Mouse (Mus musculus) limb, embryonic 10.5 days (tissue): Measurements from ENCODE around the gene Pin4. TPM values are rescaled to one million over a fixed set of nuclear protein-coding genes. Genes with fewer than 3 reads are reported as not detected.
A peak's percentile ranks its signal among the peaks of the same experiment; 100 is the strongest.

Source experiments
- DNase-seq: peaks from one replicate; pipeline ENCODE4 v3.0.0-alpha.2; 2017; ENCODE audit warnings: low spot score
- H3K27ac ChIP-seq: fragments of 300-500 bp; sonication (generic); 2 replicates; pipeline ENCODE4 v1.5.1; 2016; ENCODE audit warnings: mild to moderate bottlenecking
- H3K27me3 ChIP-seq: fragments of 300-500 bp; sonication (generic); 2 replicates; pipeline ENCODE4 v1.6.1; 2016; ENCODE audit warnings: low read depth, mild to moderate bottlenecking; ENCODE audit not compliant: poor library complexity, severe bottlenecking
- H3K36me3 ChIP-seq: fragments of 300-500 bp; sonication (generic); 2 replicates; pipeline ENCODE4 v1.6.1; 2016; ENCODE audit warnings: mild to moderate bottlenecking, moderate library complexity
- H3K4me1 ChIP-seq: fragments of 300-500 bp; sonication (generic); 2 replicates; pipeline ENCODE4 v1.6.1; 2016
- H3K4me3 ChIP-seq: fragments of 300-500 bp; sonication (generic); 2 replicates; pipeline ENCODE4 v1.5.1; 2016; ENCODE audit warnings: mild to moderate bottlenecking, moderate library complexity
- H3K9me3 ChIP-seq: fragments of 300-500 bp; sonication (generic); replicated peaks from 2 replicates; pipeline ENCODE4 v1.6.1; 2016; ENCODE audit warnings: mild to moderate bottlenecking
- WGBS: fragments of 180-500 bp; shearing (Covaris S2); methylation state at CpG from one replicate; pipeline ENCODE4 v1.1.7; 2016; 5-methylcytosine and 5-hydroxymethylcytosine counted together
- polyA plus RNA-seq: library from polyadenylated mRNA; unstranded; fragments of >200 nt; fragmentation: Nextera tagmentation; extraction: Ambion mirVana; gene quantifications from 2 replicates; pipeline ENCODE4 v1.2.1, GENCODE M21; 2016

The Pin4 gene
- 81.2 and 96.0 TPM in 2 replicates for polyA plus RNA-seq

DNA sequence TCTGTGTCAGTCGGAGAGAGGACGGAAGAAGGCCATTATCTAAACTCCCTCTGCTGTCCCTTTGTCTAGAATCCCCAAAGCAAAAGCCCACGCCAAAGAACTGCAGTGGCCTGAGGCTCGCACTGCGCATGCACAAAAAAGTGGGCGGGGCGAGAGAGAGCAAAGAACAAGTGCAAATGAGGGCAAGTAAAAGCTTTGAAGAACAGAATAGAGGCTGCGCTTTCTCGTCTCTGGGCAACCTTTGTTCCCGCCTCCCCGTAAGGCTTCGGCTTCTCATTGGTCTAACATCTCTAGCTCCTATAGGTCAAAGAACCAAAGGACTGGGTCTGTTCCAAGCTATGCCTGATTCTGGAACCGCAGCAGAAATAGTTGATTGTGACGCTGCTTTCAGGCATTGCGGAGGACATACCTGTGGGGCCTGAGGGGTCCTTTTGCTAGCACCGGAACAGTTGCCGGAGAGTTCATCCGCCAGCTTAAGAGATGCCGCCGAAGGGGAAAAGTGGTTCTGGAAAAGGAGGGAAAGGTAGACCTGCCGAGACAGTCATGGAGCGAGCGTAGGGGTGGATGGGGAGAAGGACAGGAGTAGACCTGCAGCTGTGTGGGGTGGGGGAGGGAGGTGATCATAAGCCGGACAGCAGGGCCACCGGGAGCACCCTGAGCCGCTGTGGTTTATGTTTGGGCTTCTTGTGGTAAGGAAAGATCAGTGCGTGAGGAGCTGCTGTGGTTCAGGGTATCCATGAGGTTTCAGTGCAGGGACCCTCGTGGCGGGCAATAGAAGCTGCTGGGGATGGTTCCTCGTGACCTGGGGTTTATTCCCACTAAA, at the start of gene Pin4:
Gene Pin4, plus strand, starts transcription at position 406 of the 823 bp plus-strand sequence.
- H3K27ac ChIP-seq: peak within 1 kb of the TSS; percentile 76
- H3K9me3 ChIP-seq: no peaks in the 10 kb centered on the region
- WGBS: 13% methylated on average over 30 of the region's 30 CpGs

DNA sequence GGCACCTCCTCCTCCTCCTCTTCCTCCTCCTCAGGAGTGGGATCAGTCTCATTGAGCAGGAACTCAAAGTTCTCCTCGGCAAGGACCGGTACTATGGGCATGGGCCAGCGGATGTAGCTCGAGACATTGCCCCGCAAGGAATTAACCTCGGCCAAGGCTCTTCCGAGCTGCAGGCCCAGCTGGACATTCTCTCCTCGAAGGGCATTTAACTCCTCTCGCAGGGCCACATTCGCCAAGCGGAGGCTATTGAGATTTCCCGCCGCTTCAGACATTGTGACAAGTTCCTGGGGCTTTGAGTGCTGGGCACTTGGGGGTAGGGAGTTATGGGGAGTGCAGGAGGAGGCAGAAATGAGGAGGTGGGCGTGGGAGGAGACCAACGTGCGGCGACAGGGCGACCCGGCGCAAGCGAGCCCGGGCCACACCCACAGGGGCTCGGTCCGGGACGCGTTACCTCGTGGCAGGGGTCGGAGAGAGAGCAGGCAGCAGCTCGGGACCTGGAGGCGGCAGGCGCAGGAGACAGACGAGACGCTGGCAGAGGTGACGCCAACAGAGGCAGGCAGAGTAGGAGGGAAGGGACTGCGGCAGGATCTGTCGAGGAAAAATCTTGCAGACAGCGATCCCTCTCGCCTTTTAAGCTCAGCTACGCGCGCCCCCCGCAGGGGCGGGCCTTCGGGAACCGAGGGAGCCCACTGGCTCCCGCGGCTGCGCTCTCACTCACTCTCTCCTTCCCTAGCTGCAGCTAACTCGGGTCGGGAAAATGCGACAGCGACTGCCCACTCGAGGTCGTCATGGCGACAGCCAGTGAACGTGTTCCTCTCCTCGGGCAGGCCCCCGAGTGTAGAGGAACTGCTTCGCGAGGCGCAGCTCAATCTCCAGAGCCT, 48.4 kb upstream of the Pin4 start, which contains the start of gene Rtl5:
Gene Rtl5, minus strand, starts transcription at position 714 of the 881 bp plus-strand sequence.
- H3K27ac ChIP-seq: peak within 1 kb of the TSS; percentile 83
- H3K27me3 ChIP-seq: peaks cover 100% of the 10 kb centered on the region
- H3K9me3 ChIP-seq: no peaks in the 10 kb centered on the region
- peaks cover 14% of the 10 kb centered on the region; the same call in 1 of the 2 replicates for H3K4me1 ChIP-seq
- DNase-seq: peak; percentile 72
- H3K36me3 ChIP-seq: peaks cover 9% of the 10 kb centered on the region; the same call in 1 of the 2 replicates
- WGBS: 10% methylated on average over 54 of the region's 61 CpGs
- peak within 1 kb of the TSS; percentile 55 for H3K4me3 ChIP-seq

More for the DNA sequence above, at the start of gene Pin4:
- Histone ChIP-seq H3K4me1 (no peaks in the 10 kb centered on the region; the same call in 1 of the 2 replicates), H3K36me3 (peaks cover 29% of the 10 kb centered on the region), H3K4me3 (peak within 1 kb of the TSS; percentile 67), H3K27me3 (peaks cover 86% of the 10 kb centered on the region)
- DNase-seq: peak; percentile 88

DNA sequence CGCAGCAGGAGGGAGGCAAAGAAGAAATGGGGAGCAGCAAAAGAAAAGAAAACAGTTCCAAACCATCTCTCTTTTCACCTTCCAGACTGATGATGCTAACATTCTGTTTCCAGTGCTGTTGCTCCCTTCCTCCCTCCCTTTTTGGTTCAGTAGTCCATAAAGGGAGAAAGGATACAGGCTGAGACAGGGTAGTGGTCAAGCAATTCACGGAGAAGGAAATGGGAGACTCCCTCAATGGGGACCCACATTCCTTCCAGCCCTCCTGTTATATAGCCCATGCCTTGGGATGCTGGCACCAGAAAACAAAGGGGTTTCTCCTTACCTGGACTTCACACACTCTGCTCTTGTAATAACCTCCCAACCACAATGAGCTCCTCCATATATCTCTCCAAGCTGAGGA, 47.7 kb upstream of the Pin4 start:
- Histone ChIP-seq H3K4me1 (peaks cover 11% of the 10 kb centered on the region; the same call in 1 of the 2 replicates), H3K9me3 (no peaks in the 10 kb centered on the region), H3K4me3 (peak overlapping the region; percentile 55), H3K27ac (peak overlapping the region; percentile 83), H3K36me3 (peaks cover 9% of the 10 kb centered on the region; the same call in 1 of the 2 replicates), H3K27me3 (peaks cover 97% of the 10 kb centered on the region)
- WGBS: 31% methylated on average over 1 of the region's 2 CpGs
- DNase-seq: no peak

DNA sequence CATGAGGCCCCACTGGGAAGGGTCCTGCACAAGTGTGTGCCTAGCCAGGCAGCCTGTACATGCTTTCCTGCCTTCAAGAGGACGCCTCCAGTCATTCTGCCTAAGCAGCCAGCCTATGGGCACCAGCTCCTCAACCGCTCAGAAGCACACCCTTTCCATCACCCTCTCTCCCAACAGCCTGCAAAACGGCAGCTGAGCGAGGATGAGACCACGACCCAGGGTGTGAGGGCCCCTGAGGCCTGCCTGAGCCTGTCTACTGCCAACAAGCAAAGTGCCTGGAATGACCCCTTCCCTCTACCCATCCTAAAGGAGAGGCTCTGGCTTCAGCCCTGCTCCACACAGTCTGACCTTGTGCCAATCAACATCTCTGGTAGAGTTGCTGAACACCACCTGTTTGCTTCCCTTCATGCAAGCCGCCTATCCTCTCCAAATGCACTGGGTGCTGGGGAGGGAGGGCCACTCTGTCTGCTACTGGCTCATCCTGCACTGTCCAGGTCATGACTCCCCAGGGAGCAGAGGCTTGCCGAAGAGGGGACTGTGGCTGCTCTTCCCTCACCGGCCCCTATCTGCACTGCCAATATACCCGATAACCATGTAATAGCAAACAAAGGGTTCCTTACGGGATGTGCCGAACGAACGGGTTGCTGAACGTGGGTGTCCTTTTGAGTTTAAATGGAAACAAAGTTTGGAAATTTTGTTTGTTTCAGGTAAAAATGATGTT, 45.5 kb upstream of the Pin4 start:
- Histone ChIP-seq H3K4me1 (peaks cover 11% of the 10 kb centered on the region; the same call in 1 of the 2 replicates), H3K27me3 (peaks cover 96% of the 10 kb centered on the region), H3K27ac (no peak overlapping the region), H3K9me3 (no peaks in the 10 kb centered on the region), H3K4me3 (no peak overlapping the region), H3K36me3 (peaks cover 21% of the 10 kb centered on the region)
- WGBS: 88% methylated on average over 14 of the region's 14 CpGs
- no peak for DNase-seq

DNA sequence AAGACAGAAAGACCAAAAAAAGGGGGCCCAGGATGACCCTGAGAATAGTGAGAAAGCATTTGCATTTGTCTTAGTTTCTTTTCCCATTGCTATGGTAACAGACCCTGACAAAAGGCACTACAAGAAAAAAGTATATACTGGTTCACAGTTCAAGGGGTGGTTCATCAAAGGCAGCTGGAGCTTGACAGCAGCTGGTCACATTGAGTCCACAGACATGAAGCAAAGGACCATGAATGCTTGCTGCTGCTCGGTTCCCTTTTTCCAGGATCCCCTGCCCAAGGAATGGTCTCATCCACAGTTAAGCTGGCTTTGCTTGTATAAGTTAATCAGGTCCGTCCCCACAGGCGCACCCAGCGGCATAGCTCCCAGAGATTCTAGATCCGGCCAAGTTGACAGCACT, 44.8 kb upstream of the Pin4 start:
- H3K27ac ChIP-seq: no peak overlapping the region
- WGBS: 83% methylated on average over 5 of the region's 5 CpGs
- no peak for DNase-seq

DNA sequence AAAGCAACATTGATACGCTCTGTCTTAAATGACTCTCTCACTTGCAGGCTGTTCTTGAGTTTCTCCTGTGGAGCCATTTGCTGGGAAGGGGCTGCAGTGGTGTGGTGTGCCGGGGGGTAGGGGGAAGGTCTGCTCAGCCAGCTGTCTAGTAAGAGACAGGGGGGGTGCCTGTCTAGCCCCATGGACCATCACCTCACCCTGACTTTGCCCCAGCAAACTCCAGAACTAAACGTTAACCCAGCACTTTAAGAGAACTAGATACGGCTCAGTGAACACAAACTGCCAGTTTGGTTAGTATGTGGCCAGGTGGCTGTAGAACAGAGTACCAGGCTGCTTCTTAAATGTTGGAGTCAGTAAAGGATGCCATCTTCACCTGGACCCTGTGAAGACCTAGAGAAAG, 44.1 kb upstream of the Pin4 start:
- no peaks in the 10 kb centered on the region for H3K9me3 ChIP-seq
- WGBS: 84% methylated on average over 4 of the region's 4 CpGs
- H3K27me3 ChIP-seq: peaks cover 95% of the 10 kb centered on the region
- H3K27ac ChIP-seq: no peak overlapping the region
- H3K4me3 ChIP-seq: no peak overlapping the region
- H3K36me3 ChIP-seq: peaks cover 29% of the 10 kb centered on the region
- no peak for DNase-seq
- H3K4me1 ChIP-seq: peaks cover 11% of the 10 kb centered on the region; the same call in 1 of the 2 replicates

More for the DNA sequence above, 44.8 kb upstream of the Pin4 start:
- H3K36me3 ChIP-seq: peaks cover 24% of the 10 kb centered on the region
- no peak overlapping the region for H3K4me3 ChIP-seq
- H3K27me3 ChIP-seq: peaks cover 96% of the 10 kb centered on the region
- H3K9me3 ChIP-seq: no peaks in the 10 kb centered on the region
- H3K4me1 ChIP-seq: peaks cover 11% of the 10 kb centered on the region; the same call in 1 of the 2 replicates

DNA sequence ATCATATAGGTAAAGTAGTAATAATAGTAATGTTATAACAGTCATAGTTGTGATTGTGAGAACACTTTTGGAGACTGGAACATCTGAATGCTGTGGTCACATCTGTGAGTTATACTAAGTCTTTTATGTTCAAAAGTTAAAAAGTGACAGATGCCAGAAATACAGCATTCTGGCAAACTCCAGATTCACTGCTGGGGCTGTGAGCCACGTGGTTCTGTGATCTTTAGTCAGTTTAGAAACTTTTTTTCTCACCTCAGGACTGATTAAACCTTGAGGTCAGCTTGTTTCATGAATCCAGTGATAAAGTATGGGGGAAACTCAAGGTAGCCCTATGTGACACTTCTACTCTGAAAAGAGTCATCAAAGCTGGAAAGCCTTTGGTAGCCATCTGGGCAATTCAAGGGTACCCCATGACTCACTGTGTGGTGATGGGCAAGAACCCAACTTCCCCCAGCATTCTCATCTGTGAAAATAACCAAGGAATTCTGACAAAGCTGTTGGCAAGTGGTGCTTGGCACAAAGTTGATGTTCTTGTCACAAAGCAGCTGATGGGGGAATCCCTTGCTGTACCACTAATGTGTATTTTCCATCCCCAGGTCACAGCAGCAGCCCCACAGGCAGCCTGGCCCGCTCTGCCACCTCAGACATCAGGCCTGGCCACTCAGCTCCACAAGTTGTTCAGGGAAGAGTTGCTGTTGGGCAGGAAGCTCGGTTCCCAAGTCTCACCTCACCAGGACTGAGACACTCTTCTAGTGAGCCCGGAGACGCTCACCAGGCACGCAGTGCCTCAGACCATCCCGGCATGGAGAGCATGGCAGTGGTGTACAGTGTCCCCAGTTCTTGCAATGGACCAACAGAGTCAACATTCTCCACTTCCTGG, 42.1 kb upstream of the Pin4 start:
- peaks cover 95% of the 10 kb centered on the region for H3K27me3 ChIP-seq
- DNase-seq: no peak
- WGBS: 89% methylated on average over 7 of the region's 7 CpGs
- no peak overlapping the region for H3K27ac ChIP-seq
- peaks cover 29% of the 10 kb centered on the region for H3K36me3 ChIP-seq
- peaks cover 13% of the 10 kb centered on the region for H3K4me1 ChIP-seq
- H3K4me3 ChIP-seq: no peak overlapping the region
- H3K9me3 ChIP-seq: no peaks in the 10 kb centered on the region

DNA sequence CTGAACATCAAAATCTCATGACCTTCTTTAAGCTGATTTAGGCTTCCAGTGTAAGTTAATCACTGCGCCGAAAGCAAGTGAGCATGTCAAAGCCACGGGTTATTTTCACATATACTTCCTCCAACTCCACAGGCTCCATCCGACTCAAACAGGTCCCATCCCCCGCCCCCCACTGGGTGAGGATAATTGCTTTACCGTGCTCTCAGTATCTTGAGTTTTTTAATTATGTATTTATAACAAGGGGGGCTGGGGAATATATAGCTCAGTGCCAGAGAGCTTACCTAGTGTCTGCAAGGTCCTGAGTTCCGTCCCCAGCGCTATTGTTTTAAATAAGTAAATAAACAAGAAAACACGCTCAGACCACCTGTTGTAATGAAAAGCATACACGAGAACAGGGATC, 38.2 kb upstream of the Pin4 start:
- Histone ChIP-seq H3K9me3 (no peaks in the 10 kb centered on the region), H3K27me3 (peaks cover 95% of the 10 kb centered on the region), H3K4me3 (no peak overlapping the region), H3K4me1 (peaks cover 20% of the 10 kb centered on the region), H3K36me3 (peaks cover 33% of the 10 kb centered on the region), H3K27ac (peak overlapping the region; percentile 78; the same call in 1 of the 2 replicates)
- WGBS: 71% methylated on average over 10 of the region's 10 CpGs
- DNase-seq: no peak

DNA sequence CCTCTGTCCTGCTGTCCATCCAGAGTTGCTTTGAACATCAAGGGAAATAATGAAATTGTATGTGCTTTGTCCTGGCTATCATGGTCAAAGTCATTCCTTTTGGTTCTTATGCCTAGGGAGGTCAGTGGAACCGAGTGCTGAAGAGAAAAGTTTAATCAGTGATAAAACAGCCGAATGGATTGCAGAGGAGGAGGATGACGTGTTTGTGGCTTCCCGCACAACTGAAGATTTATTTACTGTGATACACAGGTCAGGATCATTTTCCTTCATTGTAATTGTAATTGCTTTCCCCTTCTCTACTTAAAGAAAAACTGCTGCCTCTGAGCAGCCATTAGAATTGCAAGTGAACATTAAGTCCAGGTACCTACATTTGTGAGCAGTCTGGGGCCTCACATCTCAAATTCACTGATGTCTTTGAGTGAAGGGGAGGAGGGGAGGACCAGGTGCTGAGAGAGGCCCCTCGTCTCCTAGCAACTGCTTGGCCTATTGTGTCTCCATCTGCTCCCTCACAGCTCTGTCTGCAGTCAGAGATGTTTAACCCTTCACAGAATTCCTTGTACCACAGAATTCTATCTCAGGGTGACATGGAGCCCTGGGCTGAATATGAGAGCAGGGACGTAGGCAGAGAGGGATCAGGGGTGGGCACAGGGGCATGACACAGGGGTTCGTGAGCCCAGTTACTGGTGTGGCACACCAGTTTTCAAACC, 37.5 kb upstream of the Pin4 start:
- Histone ChIP-seq H3K9me3 (no peaks in the 10 kb centered on the region), H3K27me3 (peaks cover 99% of the 10 kb centered on the region), H3K36me3 (peaks cover 33% of the 10 kb centered on the region), H3K4me1 (peaks cover 20% of the 10 kb centered on the region), H3K27ac (peak overlapping the region; percentile 78), H3K4me3 (no peak overlapping the region)
- DNase-seq: peak; percentile 41
- 45% methylated on average over 7 of the region's 7 CpGs for WGBS

DNA sequence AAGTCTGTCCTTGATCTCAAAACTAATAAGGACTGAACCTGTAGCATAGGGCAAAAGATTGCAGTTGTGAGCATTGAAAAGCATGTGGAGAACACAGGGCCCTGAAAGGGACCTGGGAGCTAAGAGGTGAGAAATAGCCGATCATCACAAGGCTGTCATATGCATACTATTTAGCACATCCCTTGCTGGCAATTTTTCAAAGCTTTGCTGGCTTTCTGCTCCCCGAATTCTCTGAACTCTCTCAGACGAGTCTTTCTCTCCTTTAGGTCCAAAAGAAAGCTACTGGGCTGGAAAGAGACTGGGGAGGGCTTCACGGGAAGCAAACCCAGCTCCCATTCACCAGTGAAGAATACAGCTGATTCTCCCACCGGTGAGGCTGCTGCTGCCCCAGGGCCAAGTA, 36.9 kb upstream of the Pin4 start:
- Histone ChIP-seq H3K4me1 (peaks cover 20% of the 10 kb centered on the region), H3K4me3 (no peak overlapping the region), H3K27me3 (peaks cover 99% of the 10 kb centered on the region), H3K27ac (peak overlapping the region; percentile 78), H3K36me3 (peaks cover 32% of the 10 kb centered on the region), H3K9me3 (no peaks in the 10 kb centered on the region)
- DNase-seq: no peak
- 51% methylated on average over 5 of the region's 5 CpGs for WGBS

DNA sequence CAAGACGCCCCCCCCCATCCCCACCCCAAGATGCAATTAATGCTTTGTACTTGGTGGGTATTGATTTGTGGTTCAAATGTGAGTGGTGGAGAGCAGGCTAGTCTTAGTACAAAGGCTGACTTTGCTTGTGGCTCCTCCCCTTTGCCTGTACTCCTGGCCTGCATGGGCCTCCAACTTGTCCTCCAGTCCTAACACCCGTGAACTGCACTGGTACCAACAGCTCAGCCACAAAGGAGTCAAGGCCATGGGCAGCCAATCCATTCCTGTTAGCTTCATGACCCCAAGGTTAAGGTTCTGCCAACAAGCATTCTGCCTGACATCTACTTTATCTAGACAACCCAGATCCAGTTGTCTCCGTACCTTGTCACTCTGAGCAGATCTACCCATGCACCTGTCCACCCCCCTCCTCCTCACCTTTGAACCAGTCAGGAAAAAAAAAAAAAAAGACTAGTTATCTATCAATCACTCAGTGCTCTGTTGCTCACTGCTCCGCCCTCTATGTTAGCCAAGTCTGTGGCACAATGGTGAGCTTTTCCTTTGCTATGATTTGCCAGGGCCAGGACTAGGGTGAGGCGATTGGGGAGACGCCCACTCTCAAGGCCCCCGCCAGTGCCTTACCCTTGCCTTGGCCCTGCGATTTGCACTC, 33.3 kb upstream of the Pin4 start:
- Histone ChIP-seq H3K27me3 (peaks cover 92% of the 10 kb centered on the region), H3K4me3 (no peak overlapping the region), H3K9me3 (no peaks in the 10 kb centered on the region), H3K4me1 (peaks cover 19% of the 10 kb centered on the region), H3K36me3 (peaks cover 8% of the 10 kb centered on the region; the same call in 1 of the 2 replicates), H3K27ac (no peak overlapping the region)
- DNase-seq: no peak
- 85% methylated on average over 8 of the region's 8 CpGs for WGBS
